Mouse (Mus musculus): ENCODE results near the gene Slc12a9.
"Not testable (repeated sequence)": the region's sequence is repeated elsewhere in the genome, so short reads cannot be mapped to it uniquely, and the experiment has no call there.

GRCm38 (mm10) chr5:137284411-137284810 is 49.0 kb downstream of the Slc12a9 start:
- TF ChIP-seq CTCF (IDR thresholded peaks at IDR 0.05; ENCODE audit: borderline replicate concordance, insufficient read depth, low read length); POLR2A (IDR thresholded peaks at IDR 0.05; ENCODE audit: low read depth, low read length): not testable (repeated sequence)
